Mouse (Mus musculus): ENCODE measurements around the gene Cd86. TPM values are rescaled to one million over a fixed set of nuclear protein-coding genes. Genes with fewer than 3 reads are reported as not detected.

Gene Cd86
- total and polyA plus RNA-seq, 2 experiments from 2014 or later, result 1.6 to 2.1 TPM

DNA sequence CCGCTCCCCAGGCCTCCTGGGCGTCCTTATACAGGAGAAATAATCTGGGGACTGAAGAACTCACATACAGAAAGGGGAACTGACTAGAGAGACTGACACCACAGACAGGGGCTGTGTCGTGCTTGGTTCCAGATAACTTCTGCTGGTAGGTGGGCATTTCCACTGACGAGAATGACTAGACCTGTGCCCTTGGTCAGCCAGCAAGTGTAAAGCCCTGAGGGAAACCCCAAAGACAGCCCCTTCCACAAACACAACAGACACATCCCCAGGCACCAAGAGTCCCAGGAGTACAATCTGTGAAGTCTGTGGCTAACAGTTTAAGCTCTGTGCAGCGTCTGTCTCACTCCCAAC lies 23.2 kb downstream of the Cd86 start:
- no peak overlapping the region for H3K4me3 ChIP-seq (ENCODE audit: low read depth, low read length)
- H3K9ac ChIP-seq, result no peak overlapping the region
- no peaks in the 10 kb centered on the region for H3K36me3 ChIP-seq (ENCODE audit: insufficient read depth)
- WGBS, result 88% methylated on average over 5 of the region's 5 CpGs
- H3K4me1 ChIP-seq (ENCODE audit: insufficient read depth), result no peaks in the 10 kb centered on the region
- no peak overlapping the region for H3K4me2 ChIP-seq (ENCODE audit: low read depth)
- H3K27ac ChIP-seq (ENCODE audit: low read depth, low read length), result no peak overlapping the region
- no peaks in the 10 kb centered on the region for H3K27me3 ChIP-seq (ENCODE audit: insufficient read depth, low read length)
- DNase-seq (no peak), ATAC-seq (no peak)
- H3K9me3 ChIP-seq (ENCODE audit: low read length), result no peaks in the 10 kb centered on the region
- TF ChIP-seq CTCF (IDR thresholded peaks at IDR 0.05; ENCODE audit: low read depth), result no peak

DNA sequence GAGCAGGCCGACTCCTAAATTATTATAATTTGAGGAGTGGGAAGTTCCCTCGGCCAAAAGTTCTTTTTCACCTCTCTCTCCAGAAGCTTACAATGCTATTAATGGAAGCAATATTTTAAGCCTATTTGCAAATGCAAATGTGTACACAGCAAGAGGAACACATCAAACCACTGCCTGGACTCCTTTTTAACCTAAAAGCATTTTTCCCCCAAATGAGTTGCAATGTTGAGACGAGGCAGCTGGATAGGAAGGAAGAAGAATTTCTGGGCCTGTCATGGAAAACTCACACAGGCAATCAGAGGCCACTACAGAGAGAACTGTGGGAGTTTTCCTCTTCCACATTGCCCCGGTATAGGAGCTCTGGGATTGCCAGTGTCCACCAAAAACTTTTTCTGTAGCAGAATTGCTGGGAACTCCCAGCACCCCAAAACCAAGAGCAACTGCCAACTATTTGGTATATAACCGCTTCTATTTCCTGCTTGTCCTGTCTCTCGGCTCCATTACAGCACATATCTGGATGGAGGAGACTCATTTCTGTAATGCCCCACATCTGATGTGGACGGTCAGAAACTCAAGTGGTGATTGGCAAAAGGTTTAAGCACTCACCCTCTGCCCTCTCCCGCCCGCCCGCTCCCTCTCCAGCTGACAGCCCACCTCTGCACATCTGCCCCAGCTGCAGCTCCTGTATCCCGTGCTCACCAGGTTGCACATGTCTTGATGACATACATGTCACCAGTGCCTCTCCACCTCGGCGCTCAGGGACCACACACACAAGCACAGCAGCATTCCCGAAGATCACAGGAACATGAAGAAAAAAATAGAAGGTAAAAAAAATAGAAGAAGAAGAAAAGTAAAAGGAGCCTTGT lies 23.8 kb downstream of the Cd86 start:
- no peak for ATAC-seq
- 86% methylated on average over 14 of the region's 14 CpGs for WGBS

DNA sequence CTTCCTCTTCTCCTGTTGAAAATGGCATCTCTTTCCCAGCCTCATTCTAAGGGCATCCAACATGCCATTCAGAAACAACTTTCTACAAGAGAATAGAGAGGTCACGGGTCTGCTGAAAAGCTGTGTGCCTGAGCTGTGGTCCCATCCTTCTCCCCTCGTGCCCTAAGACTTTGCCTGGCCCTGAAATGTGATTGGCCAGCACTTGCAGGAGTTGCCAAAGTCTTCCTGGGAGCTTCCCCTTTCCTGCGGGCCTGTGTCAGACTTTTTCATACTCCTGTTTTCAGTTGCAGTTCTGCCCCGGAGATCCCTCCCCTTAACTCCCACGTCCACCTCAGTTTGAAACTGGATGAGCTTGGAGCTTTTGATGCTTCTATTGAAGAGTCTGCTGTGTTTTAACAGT lies 24.9 kb downstream of the Cd86 start:
- Histone ChIP-seq H3K27me3 (ENCODE audit: insufficient read depth, low read length) (no peaks in the 10 kb centered on the region), H3K27ac (ENCODE audit: low read depth, low read length) (no peak overlapping the region), H3K4me1 (ENCODE audit: insufficient read depth) (no peaks in the 10 kb centered on the region), H3K9me3 (ENCODE audit: low read length) (no peaks in the 10 kb centered on the region), H3K36me3 (ENCODE audit: insufficient read depth) (no peaks in the 10 kb centered on the region), H3K4me3 (ENCODE audit: low read depth, low read length) (no peak overlapping the region), H3K4me2 (ENCODE audit: low read depth) (no peak overlapping the region), H3K9ac (no peak overlapping the region)
- TF ChIP-seq CTCF (IDR thresholded peaks at IDR 0.05; ENCODE audit: low read depth), result no peak
- DNase-seq (no peak), ATAC-seq (no peak)
- 72% methylated on average over 5 of the region's 5 CpGs for whole genome bisulfite sequencing

More for the DNA sequence above, 23.8 kb downstream of the Cd86 start:
- Histone ChIP-seq H3K9ac (no peak overlapping the region), H3K4me3 (ENCODE audit: low read depth, low read length) (no peak overlapping the region), H3K4me1 (ENCODE audit: insufficient read depth) (no peaks in the 10 kb centered on the region), H3K4me2 (ENCODE audit: low read depth) (no peak overlapping the region), H3K9me3 (ENCODE audit: low read length) (no peaks in the 10 kb centered on the region), H3K27ac (ENCODE audit: low read depth, low read length) (no peak overlapping the region), H3K36me3 (ENCODE audit: insufficient read depth) (no peaks in the 10 kb centered on the region), H3K27me3 (ENCODE audit: insufficient read depth, low read length) (no peaks in the 10 kb centered on the region)
- no peak for DNase-seq
- TF ChIP-seq CTCF (IDR thresholded peaks at IDR 0.05; ENCODE audit: low read depth), result no peak

DNA sequence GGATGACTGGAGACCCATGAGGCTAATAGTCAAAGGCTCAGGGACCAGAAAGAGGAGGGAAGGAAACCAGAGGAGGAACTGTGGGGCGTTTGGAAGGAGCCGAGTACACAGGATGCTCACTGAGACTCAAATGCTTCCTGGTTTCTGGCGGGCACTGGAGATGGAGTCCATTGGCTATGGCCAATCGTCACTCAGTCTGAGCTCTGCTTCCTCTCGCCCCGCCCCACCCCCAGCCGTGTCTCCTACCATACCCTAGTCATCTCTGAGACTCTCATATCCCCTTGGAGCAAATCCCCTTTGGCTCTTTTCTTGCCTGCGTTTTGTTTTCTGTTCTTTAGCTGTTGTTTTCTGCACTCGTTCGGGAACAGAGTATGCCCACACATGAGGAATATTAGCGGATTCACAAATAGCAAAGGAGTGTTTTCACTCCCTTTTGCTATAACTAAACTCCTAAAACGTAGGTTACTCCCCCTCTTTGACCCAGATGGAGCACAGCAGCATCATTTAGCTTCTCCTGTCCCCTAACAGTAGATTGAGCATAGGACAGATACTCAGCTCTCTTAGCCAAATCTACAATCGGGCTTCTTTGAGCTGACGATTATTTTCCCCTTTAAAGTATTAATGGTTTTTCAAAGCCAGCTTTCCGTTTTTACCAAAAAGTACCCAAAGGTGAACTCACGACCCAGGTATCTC lies 25.9 kb downstream of the Cd86 start:
- DNase-seq (no peak), ATAC-seq (no peak)
- Histone ChIP-seq H3K27me3 (ENCODE audit: insufficient read depth, low read length) (no peaks in the 10 kb centered on the region), H3K36me3 (ENCODE audit: insufficient read depth) (no peaks in the 10 kb centered on the region), H3K4me2 (ENCODE audit: low read depth) (no peak overlapping the region), H3K9ac (no peak overlapping the region), H3K4me3 (ENCODE audit: low read depth, low read length) (no peak overlapping the region), H3K4me1 (ENCODE audit: insufficient read depth) (no peaks in the 10 kb centered on the region), H3K9me3 (ENCODE audit: low read length) (no peaks in the 10 kb centered on the region), H3K27ac (ENCODE audit: low read depth, low read length) (no peak overlapping the region)
- TF ChIP-seq CTCF (IDR thresholded peaks at IDR 0.05; ENCODE audit: low read depth), result no peak
- WGBS, result 87% methylated on average over 16 of the region's 16 CpGs

DNA sequence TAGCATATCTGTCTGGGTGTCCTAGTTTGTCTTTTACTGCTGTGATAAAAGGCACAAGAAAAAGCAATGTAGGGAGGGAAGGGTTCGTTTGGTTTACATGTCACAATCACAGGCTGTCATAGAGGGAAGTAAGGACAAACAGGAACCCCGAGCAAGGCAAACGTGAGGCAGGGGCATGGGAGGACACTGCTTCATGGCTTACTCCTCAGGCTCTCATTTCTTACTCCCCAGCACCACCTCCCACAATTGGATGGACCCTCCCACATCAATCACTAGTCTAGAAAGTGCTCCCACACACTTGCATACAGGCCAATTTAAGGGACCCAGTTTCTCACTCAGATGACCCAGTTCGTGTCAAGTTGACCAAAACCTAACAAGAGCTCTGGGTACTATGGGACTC lies 29.1 kb downstream of the Cd86 start:
- DNase-seq (no peak), ATAC-seq (no peak)
- H3K36me3 ChIP-seq (ENCODE audit: insufficient read depth), result no peaks in the 10 kb centered on the region
- no peak overlapping the region for H3K4me3 ChIP-seq (ENCODE audit: low read depth, low read length)
- WGBS, result 71% methylated on average over 4 of the region's 4 CpGs
- H3K4me2 ChIP-seq (ENCODE audit: low read depth), result no peak overlapping the region
- no peaks in the 10 kb centered on the region for H3K27me3 ChIP-seq (ENCODE audit: insufficient read depth, low read length)
- no peak overlapping the region for H3K9ac ChIP-seq
- no peak overlapping the region for H3K27ac ChIP-seq (ENCODE audit: low read depth, low read length)
- TF ChIP-seq CTCF (IDR thresholded peaks at IDR 0.05; ENCODE audit: low read depth), result no peak
- no peaks in the 10 kb centered on the region for H3K4me1 ChIP-seq (ENCODE audit: insufficient read depth)
- no peaks in the 10 kb centered on the region for H3K9me3 ChIP-seq (ENCODE audit: low read length)

DNA sequence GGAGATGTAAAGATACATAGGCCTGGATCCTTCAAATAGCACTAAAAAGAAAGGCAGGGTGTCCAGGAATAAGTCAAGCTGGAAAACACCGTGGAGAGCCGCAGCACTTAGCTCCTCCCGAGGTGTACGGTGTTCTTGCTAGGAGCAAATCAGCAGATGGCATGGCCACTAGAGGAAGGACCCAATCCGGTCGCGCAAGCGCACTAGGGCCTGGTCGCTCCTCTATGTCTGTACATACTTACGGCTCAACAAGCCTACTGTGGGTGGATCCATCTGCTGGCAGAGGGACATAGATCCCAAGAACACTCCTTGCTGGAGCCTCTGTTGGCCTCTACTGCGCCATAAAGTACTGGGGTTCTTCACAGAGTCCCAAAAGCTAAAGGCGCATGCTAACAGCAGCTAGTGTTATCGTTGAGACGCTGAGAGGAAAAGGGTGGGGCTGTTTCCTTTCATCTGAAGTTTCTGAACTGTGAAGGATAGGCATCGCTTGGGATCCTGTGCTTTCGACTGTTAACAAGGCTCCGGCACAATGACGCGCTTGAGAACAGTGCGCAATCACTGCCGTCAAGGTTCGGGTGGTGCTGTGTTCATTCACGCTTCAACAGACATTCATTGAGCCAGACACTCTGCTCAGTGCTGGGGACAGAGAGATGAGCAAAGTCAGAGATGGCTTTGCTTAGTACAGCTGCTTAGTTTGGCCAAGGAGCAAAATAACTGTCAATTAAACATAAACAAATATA lies 30.7 kb downstream of the Cd86 start:
- DNase-seq, result no peak
- no peaks in the 10 kb centered on the region for H3K4me1 ChIP-seq (ENCODE audit: insufficient read depth)
- H3K27ac ChIP-seq (ENCODE audit: low read depth, low read length), result no peak overlapping the region
- no peaks in the 10 kb centered on the region for H3K27me3 ChIP-seq (ENCODE audit: insufficient read depth, low read length)
- no peak for TF ChIP-seq CTCF (IDR thresholded peaks at IDR 0.05; ENCODE audit: low read depth)
- H3K9me3 ChIP-seq (ENCODE audit: low read length), result no peaks in the 10 kb centered on the region
- H3K4me3 ChIP-seq (ENCODE audit: low read depth, low read length), result no peak overlapping the region
- WGBS, result 89% methylated on average over 23 of the region's 23 CpGs
- H3K4me2 ChIP-seq (ENCODE audit: low read depth), result no peak overlapping the region
- no peak for ATAC-seq
- no peak overlapping the region for H3K9ac ChIP-seq
- H3K36me3 ChIP-seq (ENCODE audit: insufficient read depth), result no peaks in the 10 kb centered on the region

DNA sequence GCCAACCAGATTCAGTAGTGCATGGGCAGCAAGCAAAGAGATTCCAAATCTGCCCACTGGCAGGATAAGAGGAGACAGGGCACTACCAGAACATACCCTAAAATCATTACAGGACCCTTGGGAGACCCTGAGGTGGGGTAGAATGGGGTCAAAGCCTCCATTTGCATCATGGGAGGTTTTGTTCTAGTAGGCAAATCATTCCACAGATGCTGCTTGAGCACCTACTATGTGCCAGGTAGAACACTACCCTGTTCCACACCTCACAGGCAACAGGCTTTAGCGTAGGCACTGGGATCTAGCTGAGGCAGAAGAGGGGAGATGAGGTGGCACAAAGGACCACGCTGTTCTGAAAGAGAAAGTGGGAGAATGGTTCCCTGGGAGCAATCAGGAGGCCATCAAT lies 31.5 kb downstream of the Cd86 start:
- H3K9ac ChIP-seq, result no peak overlapping the region
- 94% methylated on average over 2 of the region's 2 CpGs for WGBS
- no peaks in the 10 kb centered on the region for H3K27me3 ChIP-seq (ENCODE audit: insufficient read depth, low read length)
- no peak overlapping the region for H3K27ac ChIP-seq (ENCODE audit: low read depth, low read length)
- TF ChIP-seq CTCF (IDR thresholded peaks at IDR 0.05; ENCODE audit: low read depth), result no peak
- no peak overlapping the region for H3K4me3 ChIP-seq (ENCODE audit: low read depth, low read length)
- DNase-seq (no peak), ATAC-seq (no peak)
- H3K4me2 ChIP-seq (ENCODE audit: low read depth), result no peak overlapping the region
- H3K9me3 ChIP-seq (ENCODE audit: low read length), result no peaks in the 10 kb centered on the region
- no peaks in the 10 kb centered on the region for H3K4me1 ChIP-seq (ENCODE audit: insufficient read depth)
- no peaks in the 10 kb centered on the region for H3K36me3 ChIP-seq (ENCODE audit: insufficient read depth)

Data from forebrain, postnatal 0 days (tissue).